Mouse (Mus musculus): ENCODE results near the gene Spata18.

DNA sequence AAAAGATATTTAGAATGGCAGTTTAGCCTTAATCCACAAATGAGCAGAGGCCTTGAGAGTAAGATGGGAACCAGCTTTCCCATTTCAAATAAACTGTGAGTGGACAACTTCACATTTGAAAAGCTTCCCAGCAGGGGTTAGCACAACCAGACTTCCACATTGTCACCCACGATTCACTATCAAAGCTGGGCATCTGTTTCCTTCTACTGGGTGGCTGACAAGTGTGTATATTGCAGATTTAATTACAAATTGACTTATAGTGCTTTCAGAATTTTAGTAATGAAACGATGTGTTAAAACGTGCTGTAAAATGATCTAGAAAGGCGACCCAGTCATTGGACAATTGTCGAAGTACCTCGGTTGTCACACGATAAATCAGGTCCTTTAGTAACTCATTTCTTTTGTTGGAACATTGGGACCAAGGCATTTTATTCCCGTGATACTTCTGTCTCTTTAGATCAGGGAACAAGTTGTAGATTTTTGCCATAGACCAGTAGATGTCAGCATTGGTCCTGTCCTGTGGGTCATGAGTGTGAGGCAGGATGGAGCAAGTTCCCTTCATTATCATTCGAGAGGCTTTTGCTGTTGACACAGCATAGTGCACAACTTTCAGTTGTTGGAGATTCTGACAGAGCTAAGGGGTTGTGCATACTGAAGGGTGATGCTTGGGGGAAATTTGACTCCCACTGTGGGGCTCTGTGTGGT is 32.7 kb downstream of the Spata18 start:
- TF ChIP-seq POLR2A (IDR thresholded peaks at IDR 0.05; ENCODE audit: low read depth, low read length) (no peak), CTCF (IDR thresholded peaks at IDR 0.05; ENCODE audit: borderline replicate concordance, insufficient read depth, low read length) (no peak; the same call in 1 of the 2 replicates)
